In genomic region chr5:100864438-100864837, GRCm38 (mm10) we compare ENCODE assay signal across 19 mouse cellular contexts. TPM values are rescaled to one million over a fixed set of nuclear protein-coding genes. Genes with fewer than 3 reads are reported as not detected.
DNase-seq lines count a peak whose midpoint lies in the region; ATAC-seq and TF ChIP-seq lines count a peak whose summit lies in the region.
"Had no signal": no experiment of that assay in that cellular context is flagged by ENCODE, and none has a peak within 500 bp of the region (broad histone marks: within the 10 kb centered on the region; RNA-seq: fewer than 3 reads in every experiment).

No protein-coding gene starts in this region.

- peaks cover 3% of the 10 kb centered on the region for H3K4me1 ChIP-seq in ES-Bruce4 (ENCODE audit: control insufficient read depth, insufficient read depth, low read length)
- peaks cover 46% of the 10 kb centered on the region for H3K4me1 ChIP-seq in heart, embryonic 13.5 days
- peaks cover 27% of the 10 kb centered on the region for H3K4me1 ChIP-seq in intestine, embryonic 16.5 days (ENCODE audit: control insufficient read depth, insufficient read depth, low read length)
- no peaks in the 10 kb centered on the region for H3K4me1 ChIP-seq in thymus, adult 2 months (replicated peaks; ENCODE audit: control insufficient read depth, insufficient read depth, low read length)
- H3K4me1 ChIP-seq: limb, embryonic 12.5 days had no signal

- no peak for TF ChIP-seq POLR2A in ES-Bruce4 (IDR thresholded peaks at IDR 0.05; ENCODE audit: insufficient read depth, low read length)
- TF ChIP-seq POLR2A in thymus, adult 2 months (IDR thresholded peaks at IDR 0.05; ENCODE audit: control insufficient read depth, extremely low read depth, insufficient read depth, low read length, poor library complexity): no peak

- peak overlapping the region; percentile 39; the same call in 1 of the 2 replicates for H3K27ac ChIP-seq in ES-Bruce4 (ENCODE audit: insufficient read depth, low read length)
- peak overlapping the region; percentile 21; the same call in 1 of the 2 replicates for H3K27ac ChIP-seq in heart, embryonic 13.5 days (replicated peaks)
- no peak overlapping the region; the same call in 1 of the 2 replicates for H3K27ac ChIP-seq in intestine, embryonic 16.5 days (ENCODE audit: low read length)
- no peak overlapping the region for H3K27ac ChIP-seq in thymus, adult 2 months (ENCODE audit: control insufficient read depth, insufficient read depth, low read length)
- H3K27ac ChIP-seq in layer of hippocampus, adult 2 months: no peak overlapping the region
- H3K27ac ChIP-seq: hindbrain, postnatal 0 days; limb, embryonic 12.5 days; macrophage had no signal

- no peak overlapping the region for H3K4me2 ChIP-seq in heart, embryonic 13.5 days
- no peak overlapping the region for H3K4me2 ChIP-seq in intestine, embryonic 16.5 days (ENCODE audit: low read depth, low read length)
- H3K4me2 ChIP-seq: limb, embryonic 12.5 days had no signal

- WGBS in heart, embryonic 13.5 days: 49% methylated on average over 6 of the region's 6 CpGs
- WGBS in intestine, embryonic 16.5 days: 75% methylated on average over 6 of the region's 6 CpGs
- 96% methylated on average over 6 of the region's 6 CpGs for WGBS in thymus, adult 2 months

- no peak overlapping the region for H3K4me3 ChIP-seq in ES-Bruce4 (ENCODE audit: low read depth, low read length)
- no peak overlapping the region for H3K4me3 ChIP-seq in heart, embryonic 13.5 days
- no peak overlapping the region for H3K4me3 ChIP-seq in intestine, embryonic 16.5 days (ENCODE audit: low read length)
- no peak overlapping the region for H3K4me3 ChIP-seq in thymus, adult 2 months (ENCODE audit: control insufficient read depth, insufficient read depth, low read length)
- H3K4me3 ChIP-seq in layer of hippocampus, adult 2 months: no peak overlapping the region
- H3K4me3 ChIP-seq: limb, embryonic 12.5 days had no signal

- H3K9ac ChIP-seq in ES-Bruce4 (ENCODE audit: low read depth, poor library complexity, severe bottlenecking): no peak overlapping the region
- H3K9ac ChIP-seq in heart, embryonic 13.5 days: no peak overlapping the region
- no peak overlapping the region for H3K9ac ChIP-seq in intestine, embryonic 16.5 days (ENCODE audit: low read depth, low read length)
- H3K9ac ChIP-seq: limb, embryonic 12.5 days had no signal

- no peak for ATAC-seq in heart, embryonic 13.5 days (ENCODE audit: extremely low read depth, insufficient number of reproducible peaks, low FRiP score, low TSS enrichment)
- ATAC-seq in intestine, embryonic 16.5 days: peak; percentile 4; the same call in 1 of the 2 replicates
- ATAC-seq: forebrain, embryonic 14.5 days; hindbrain, postnatal 0 days had no signal

- no peaks in the 10 kb centered on the region for H3K36me3 ChIP-seq in ES-Bruce4 (ENCODE audit: control insufficient read depth, insufficient read depth, low read length, poor library complexity, severe bottlenecking)
- H3K36me3 ChIP-seq in heart, embryonic 13.5 days: no peaks in the 10 kb centered on the region
- H3K36me3 ChIP-seq in intestine, embryonic 16.5 days (ENCODE audit: control insufficient read depth, insufficient read depth, low read length): no peaks in the 10 kb centered on the region
- no peaks in the 10 kb centered on the region for H3K36me3 ChIP-seq in thymus, adult 2 months (ENCODE audit: control insufficient read depth, insufficient read depth, low read length)
- H3K36me3 ChIP-seq: G1E; limb, embryonic 12.5 days had no signal

- no peak for TF ChIP-seq CTCF in ES-Bruce4 (IDR thresholded peaks at IDR 0.05; ENCODE audit: low read depth, low read length)
- TF ChIP-seq CTCF in thymus, adult 2 months (IDR thresholded peaks at IDR 0.05; ENCODE audit: borderline replicate concordance, control insufficient read depth, extremely low read depth, insufficient read depth, low read length, poor library complexity): no peak
- no peak for TF ChIP-seq CTCF in layer of hippocampus, adult 2 months (conservative IDR thresholded peaks at IDR 0.05)

- intact Hi-C loops in gastrocnemius, postnatal 36 days (cut with DNase I): no loop called here

- DNase-seq in gastrocnemius, adult 18-20 months (ENCODE audit: low spot score): peak; percentile 6
- DNase-seq in gastrocnemius, postnatal 10 days: no peak
- no peak for DNase-seq in thymus, adult 2 months
- no peak for DNase-seq in layer of hippocampus, adult 2 months (ENCODE audit: low spot score in 2 of 2)
- no peak for DNase-seq in gastrocnemius, postnatal 36 days
- DNase-seq: B cell, adult 2 months; gastrocnemius, postnatal 25 days; layer of hippocampus, adult 9-11 months; lung, adult 18-20 months; right cerebral cortex, postnatal 14 days; thymus, postnatal 25 days had no signal

- H3K9me3 ChIP-seq in ES-Bruce4 (replicated peaks; ENCODE audit: control insufficient read depth, insufficient read depth, low read length, poor library complexity, severe bottlenecking): no peaks in the 10 kb centered on the region
- H3K9me3 ChIP-seq in heart, embryonic 13.5 days: no peaks in the 10 kb centered on the region
- H3K9me3 ChIP-seq in intestine, embryonic 16.5 days (ENCODE audit: control insufficient read depth, low read length): no peaks in the 10 kb centered on the region
- H3K9me3 ChIP-seq: limb, embryonic 12.5 days had no signal

- H3K27me3 ChIP-seq in ES-Bruce4 (ENCODE audit: control insufficient read depth, insufficient read depth, low read length, poor library complexity, severe bottlenecking): no peaks in the 10 kb centered on the region
- H3K27me3 ChIP-seq in heart, embryonic 13.5 days (replicated peaks): no peaks in the 10 kb centered on the region
- H3K27me3 ChIP-seq in intestine, embryonic 16.5 days (replicated peaks; ENCODE audit: control insufficient read depth, insufficient read depth, low read length): no peaks in the 10 kb centered on the region
- H3K27me3 ChIP-seq in thymus, adult 2 months (ENCODE audit: control insufficient read depth, insufficient read depth, low read length): no peaks in the 10 kb centered on the region
- H3K27me3 ChIP-seq: limb, embryonic 12.5 days had no signal

- no peak for TF ChIP-seq EP300 in ES-Bruce4 (IDR thresholded peaks at IDR 0.05; ENCODE audit: insufficient read depth, low read depth, low read length)

RNA-seq across cellular contexts. Expression of gene Gpat3, which starts 18.9 kb away (rescaled TPM):
- total RNA-seq in gastrocnemius, adult 18-20 months (2021): 10 to 100 TPM in 1 of 2 experiments, 1 to 10 TPM in 1; 4.8 to 10.3 TPM
- total RNA-seq in gastrocnemius, postnatal 10 days (2021): 1 to 10 TPM; 2.8 to 4.8 TPM
- polyA plus RNA-seq in ES-Bruce4 (2011; ENCODE audit: insufficient read depth, insufficient read length, low read depth, missing spikeins): 8.2 and 11.8 TPM in 2 replicates
- polyA plus RNA-seq in heart, embryonic 13.5 days (2015; fragmentation: Nextera tagmentation; extraction: Ambion mirVana): 9.0 and 13.5 TPM in 2 replicates
- polyA plus RNA-seq in intestine, embryonic 16.5 days (2015; fragmentation: Nextera tagmentation; extraction: Ambion mirVana): 20.5 and 25.2 TPM in 2 replicates
- 1.6 and 1.9 TPM in 2 replicates for polyA plus RNA-seq in thymus, adult 2 months (2012; rRNA removed)
- 1 to 10 TPM; 2.1 to 3.7 TPM for total RNA-seq in layer of hippocampus, adult 2 months (2021)
- 1 to 10 TPM; 6.0 to 7.6 TPM for total RNA-seq in gastrocnemius, postnatal 36 days (2021)
- polyA plus RNA-seq: G1E had no signal

RNA-seq across cellular contexts. Expression of gene Abraxas1, which starts 43.7 kb away (rescaled TPM):
- total RNA-seq in gastrocnemius, adult 18-20 months (2021): 1 to 10 TPM; 4.1 to 4.9 TPM
- 1 to 10 TPM; 7.2 to 8.4 TPM for total RNA-seq in gastrocnemius, postnatal 10 days (2021)
- polyA plus RNA-seq in ES-Bruce4 (2011; ENCODE audit: insufficient read depth, insufficient read length, low read depth, missing spikeins): 32.9 and 37.4 TPM in 2 replicates
- polyA plus RNA-seq in heart, embryonic 13.5 days (2015; fragmentation: Nextera tagmentation; extraction: Ambion mirVana): 26.0 and 31.8 TPM in 2 replicates
- polyA plus RNA-seq in intestine, embryonic 16.5 days (2015; fragmentation: Nextera tagmentation; extraction: Ambion mirVana): 24.1 and 27.5 TPM in 2 replicates
- polyA plus RNA-seq in thymus, adult 2 months (2012; rRNA removed): 7.9 and 9.4 TPM in 2 replicates
- 1 to 10 TPM; 8.4 to 9.5 TPM for total RNA-seq in layer of hippocampus, adult 2 months (2021)
- 1 to 10 TPM; 3.0 to 4.3 TPM for total RNA-seq in gastrocnemius, postnatal 36 days (2021)

Comparison
In these comparisons a context has a peak if more than half of its experiments do, and no peak if none do; other contexts are left out.
1. H3K27ac ChIP-seq: peak in ES-Bruce4 (single experiment) and heart, embryonic 13.5 days (single experiment); none in intestine, embryonic 16.5 days (single experiment), thymus, adult 2 months (single experiment) and layer of hippocampus, adult 2 months (single experiment).